Mouse (Mus musculus) lung, adult 2 months (tissue): ENCODE results near the gene Angptl4.
A peak's percentile ranks its signal among the peaks of the same experiment; 100 is the strongest.

Experiments used
- CTCF ChIP-seq: fragments of 200-500 bp; IDR thresholded peaks from 2 replicates; pipeline ENCODE4 v1.5.1; 2011; ENCODE audit warnings: mild to moderate bottlenecking, low read length, control low read depth; ENCODE audit not compliant: insufficient read depth
- POLR2A ChIP-seq: fragments of 200-500 bp; IDR thresholded peaks from 2 replicates; pipeline ENCODE4 v1.6.1; 2011; ENCODE audit warnings: low read depth, mild to moderate bottlenecking, control low read depth, low read length, borderline replicate concordance; ENCODE audit errors: extremely low read depth

- TF ChIP-seq CTCF (no peak), POLR2A (peak; percentile 59; the same call in 1 of the 2 replicates)
Observed at GRCm38 (mm10) chr17:33812475-33812874, 30.8 kb upstream of the Angptl4 start.
